Mouse (Mus musculus): ENCODE results near the gene Gm614. TPM values are rescaled to one million over a fixed set of nuclear protein-coding genes. Genes with fewer than 3 reads are reported as not detected.

Gm614 gene
- total and polyA plus RNA-seq, 3 experiments: 0.64 to 6.5 (median 1.3) TPM

GRCm38 (mm10) chrX:101245011-101245410, 18.8 kb downstream of the Gm614 start:
- no peaks in the 10 kb centered on the region for H3K4me1 ChIP-seq (ENCODE audit: control insufficient read depth in 1 of 2, insufficient read depth in 2 of 2)
- no peak for DNase-seq (ENCODE audit: extremely low read depth)
- H3K27me3 ChIP-seq (replicated peaks): no peaks in the 10 kb centered on the region
- no peak overlapping the region for H3K9ac ChIP-seq (ENCODE audit: insufficient read depth, low read depth)
- H3K79me2 ChIP-seq (replicated peaks; ENCODE audit: control insufficient read depth, extremely low read depth, insufficient read depth, poor library complexity, severe bottlenecking): no peaks in the 10 kb centered on the region
- no peaks in the 10 kb centered on the region for H3K36me3 ChIP-seq (replicated peaks in 1 of 2; ENCODE audit: control insufficient read depth in 1 of 2, insufficient read depth in 1 of 2, low read length in 1 of 2)
- no peak overlapping the region for H3K27ac ChIP-seq (ENCODE audit: insufficient read depth, low read depth)
- no peak overlapping the region for H3K4me2 ChIP-seq (ENCODE audit: insufficient read depth, low read depth, poor library complexity, severe bottlenecking)
- TF ChIP-seq MXI1 (IDR thresholded peaks at IDR 0.05; ENCODE audit: low read depth, low read length) (no peak), CHD2 (IDR thresholded peaks at IDR 0.05; ENCODE audit: low read length) (no peak)
- in situ Hi-C loops (cut with MboI; ENCODE audit: low pct_ligation_motif_present, low pct_unique_long_range_greater_than_20kb, low sequenced_read_pairs): no loop called here
- dilution Hi-C loops (cut with MboI; ENCODE audit: extremely low pct_ligation_motif_present, extremely low pct_unique_long_range_greater_than_20kb, low sequenced_read_pairs): no loop called here
- no peaks in the 10 kb centered on the region for H3K9me3 ChIP-seq (replicated peaks; ENCODE audit: low read length)
- no peak overlapping the region for H3K4me3 ChIP-seq (replicated peaks in 1 of 3; ENCODE audit: low read depth in 2 of 3, low read length in 2 of 3, poor library complexity in 1 of 3)

DNA sequence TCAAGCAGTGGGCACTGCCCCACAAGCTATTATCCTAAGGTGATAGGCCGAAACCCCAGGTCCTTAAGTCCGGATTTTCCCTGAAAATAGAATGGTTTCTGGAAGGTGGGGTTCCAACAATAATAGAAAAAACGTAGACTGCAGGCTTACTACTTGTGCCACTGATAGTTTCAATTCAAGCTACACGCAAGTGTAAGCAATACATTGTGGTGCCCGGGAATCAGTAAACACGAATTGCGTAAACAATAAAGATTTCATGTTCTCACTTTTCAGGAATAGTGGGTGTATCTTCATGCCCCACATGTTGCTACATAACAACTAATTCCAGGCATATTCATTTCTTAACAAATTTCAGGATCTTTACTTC, 41.0 kb downstream of the Gm614 start:
- dilution Hi-C loops (cut with MboI; ENCODE audit: extremely low pct_ligation_motif_present, extremely low pct_unique_long_range_greater_than_20kb, low sequenced_read_pairs): no loop called here

GRCm38 (mm10) chrX:101221834-101222795, 41.7 kb downstream of the Gm614 start, which contains the start of gene Snx12:
TSS of gene Snx12 (minus strand) at chrX:101222563.
- peak within 1 kb of the TSS; percentile 72 for H3K9ac ChIP-seq (ENCODE audit: insufficient read depth, low read depth)
- peak within 1 kb of the TSS; percentile 89 for H3K4me2 ChIP-seq (ENCODE audit: insufficient read depth, low read depth, poor library complexity, severe bottlenecking)
- dilution Hi-C loops (cut with MboI; ENCODE audit: extremely low pct_ligation_motif_present, extremely low pct_unique_long_range_greater_than_20kb, low sequenced_read_pairs): no loop called here
- peaks cover 0 to 5% of the 10 kb centered on the region in 2 experiments for H3K36me3 ChIP-seq (replicated peaks in 1 of 2; ENCODE audit: control insufficient read depth in 1 of 2, insufficient read depth in 1 of 2, low read length in 1 of 2)
- in situ Hi-C loops (cut with MboI; ENCODE audit: low pct_ligation_motif_present, low pct_unique_long_range_greater_than_20kb, low sequenced_read_pairs): no loop called here
- H3K27ac ChIP-seq (ENCODE audit: insufficient read depth, low read depth): peak within 1 kb of the TSS; percentile 12
- peaks cover 0 to 3% of the 10 kb centered on the region in 2 experiments; a peak in 2 of 4 replicates for H3K4me1 ChIP-seq (ENCODE audit: control insufficient read depth in 1 of 2, insufficient read depth in 2 of 2)
- H3K27me3 ChIP-seq (replicated peaks): no peaks in the 10 kb centered on the region
- peaks cover 12% of the 10 kb centered on the region; the same call in 1 of the 2 replicates for H3K79me2 ChIP-seq (replicated peaks; ENCODE audit: control insufficient read depth, extremely low read depth, insufficient read depth, poor library complexity, severe bottlenecking)
- H3K4me3 ChIP-seq (replicated peaks in 1 of 3; ENCODE audit: low read depth in 2 of 3, low read length in 2 of 3, poor library complexity in 1 of 3): peak within 1 kb of the TSS; percentile 63 to 75 (median 66)
- DNase-seq (ENCODE audit: extremely low read depth): peak; percentile 90
- H3K9me3 ChIP-seq (replicated peaks; ENCODE audit: low read length): no peaks in the 10 kb centered on the region
- TF ChIP-seq MAFK (IDR thresholded peaks at IDR 0.05; ENCODE audit: insufficient replicate concordance, low read length): no peak
- no peak for TF ChIP-seq CHD1 (IDR thresholded peaks at IDR 0.05; ENCODE audit: low read depth, low read length)
- no peak for TF ChIP-seq CHD2 (IDR thresholded peaks at IDR 0.05; ENCODE audit: low read length)
- TF ChIP-seq ETS1 (conservative IDR thresholded peaks at IDR 0.05; ENCODE audit: low read depth, low read length): no peak
- peak; percentile 35; the same call in 1 of the 2 replicates for TF ChIP-seq BHLHE40 (IDR thresholded peaks at IDR 0.05; ENCODE audit: low read depth, low read length)
- no peak for TF ChIP-seq CTCF (conservative IDR thresholded peaks at IDR 0.05 in 1 of 2, IDR thresholded peaks at IDR 0.05 in 1 of 2; ENCODE audit: low read depth in 2 of 2, low read length in 2 of 2)
- peak; percentile 70 for TF ChIP-seq POLR2A (IDR thresholded peaks at IDR 0.05; ENCODE audit: low read depth, low read length)
- TF ChIP-seq E2F4 (IDR thresholded peaks at IDR 0.05; ENCODE audit: insufficient replicate concordance, low read depth, low read length): no peak; the same call in 1 of the 2 replicates
- TF ChIP-seq JUND (conservative IDR thresholded peaks at IDR 0.05; ENCODE audit: low read depth, low read length): no peak
- TF ChIP-seq ZC3H11A (IDR thresholded peaks at IDR 0.05; ENCODE audit: low read depth, low read length): no peak
- no peak for TF ChIP-seq USF1 (IDR thresholded peaks at IDR 0.05; ENCODE audit: low read depth, low read length)
- TF ChIP-seq MEF2A (IDR thresholded peaks at IDR 0.05; ENCODE audit: borderline replicate concordance, low read depth, low read length): peak; percentile 60; the same call in 1 of the 2 replicates
- TF ChIP-seq RCOR1 (conservative IDR thresholded peaks at IDR 0.05; ENCODE audit: low read depth, low read length): no peak
- TF ChIP-seq USF2 (conservative IDR thresholded peaks at IDR 0.05; ENCODE audit: low read depth, low read length): no peak
- no peak for TF ChIP-seq EP300 (IDR thresholded peaks at IDR 0.05; ENCODE audit: low read length)
- TF ChIP-seq PAX5 (IDR thresholded peaks at IDR 0.05; ENCODE audit: low read length): no peak
- TF ChIP-seq KAT2A (IDR thresholded peaks at IDR 0.05; ENCODE audit: insufficient replicate concordance, low read length): peak; percentile 81; the same call in 1 of the 2 replicates
- TF ChIP-seq SMC3 (IDR thresholded peaks at IDR 0.05; ENCODE audit: low read depth, low read length): no peak
- TF ChIP-seq JUN (IDR thresholded peaks at IDR 0.05; ENCODE audit: insufficient read depth, low read depth, low read length): no peak
- TF ChIP-seq IRF4 (IDR thresholded peaks at IDR 0.05; ENCODE audit: low read depth, low read length): peak; percentile 79
- TF ChIP-seq MYC (IDR thresholded peaks at IDR 0.05; ENCODE audit: low read depth, low read length): peak; percentile 76
- peak; percentile 88 for TF ChIP-seq MAZ (IDR thresholded peaks at IDR 0.05; ENCODE audit: low read depth, low read length)

More for the DNA sequence above, 41.0 kb downstream of the Gm614 start:
- Histone ChIP-seq H3K79me2 (replicated peaks; ENCODE audit: control insufficient read depth, extremely low read depth, insufficient read depth, poor library complexity, severe bottlenecking) (peaks cover 12% of the 10 kb centered on the region; the same call in 1 of the 2 replicates), H3K4me2 (ENCODE audit: insufficient read depth, low read depth, poor library complexity, severe bottlenecking) (peak overlapping the region; percentile 50; the same call in 1 of the 2 replicates), H3K4me3 (replicated peaks in 1 of 3; ENCODE audit: low read depth in 2 of 3, low read length in 2 of 3, poor library complexity in 1 of 3) (peak overlapping the region; percentile 35 to 38 (median 38)), H3K4me1 (ENCODE audit: control insufficient read depth in 1 of 2, insufficient read depth in 2 of 2) (peaks cover 0 to 3% of the 10 kb centered on the region in 2 experiments; a peak in 2 of 4 replicates), H3K27ac (ENCODE audit: insufficient read depth, low read depth) (no peak overlapping the region), H3K36me3 (replicated peaks in 1 of 2; ENCODE audit: control insufficient read depth in 1 of 2, insufficient read depth in 1 of 2, low read length in 1 of 2) (peaks cover 0 to 5% of the 10 kb centered on the region in 2 experiments), H3K9ac (ENCODE audit: insufficient read depth, low read depth) (peak overlapping the region; percentile 56; the same call in 1 of the 2 replicates), H3K9me3 (replicated peaks; ENCODE audit: low read length) (no peaks in the 10 kb centered on the region), H3K27me3 (replicated peaks) (no peaks in the 10 kb centered on the region)
- in situ Hi-C loops (cut with MboI; ENCODE audit: low pct_ligation_motif_present, low pct_unique_long_range_greater_than_20kb, low sequenced_read_pairs): no loop called here
- no peak for DNase-seq (ENCODE audit: extremely low read depth)
- TF ChIP-seq MAX (IDR thresholded peaks at IDR 0.05; ENCODE audit: low read length) (no peak), SIN3A (IDR thresholded peaks at IDR 0.05; ENCODE audit: low read length) (peak; percentile 62)

Data from CH12.LX (cell line).